Mouse (Mus musculus) hindbrain, embryonic 11.5 days (tissue): ENCODE data around the gene Rflnb. TPM values are rescaled to one million over a fixed set of nuclear protein-coding genes. Genes with fewer than 3 reads are reported as not detected.

Source experiments
- ATAC-seq: fragments of 200-750 bp; cut with Nextera tagmentation; 2 replicates; pipeline ENCODE4 v1.8.0; 2017; ENCODE audit warnings: mild to moderate bottlenecking, moderate TSS enrichment, moderate library complexity; ENCODE audit not compliant: low FRiP score
- DNase-seq: peaks from one replicate; pipeline ENCODE4 v3.0.0-alpha.2; 2015; ENCODE audit warnings: low spot score
- H3K27ac ChIP-seq: fragments of 300-500 bp; sonication (generic); 2 replicates; pipeline ENCODE4 v1.5.1; 2014; ENCODE audit warnings: mild to moderate bottlenecking, low read depth, low read length
- H3K27me3 ChIP-seq: fragments of 300-500 bp; sonication (generic); 2 replicates; pipeline ENCODE4 v1.6.1; 2014; ENCODE audit warnings: mild to moderate bottlenecking, low read length, moderate library complexity, mixed read lengths; ENCODE audit not compliant: control insufficient read depth, insufficient read depth
- H3K36me3 ChIP-seq: fragments of 300-500 bp; sonication (generic); 2 replicates; pipeline ENCODE4 v1.6.1; 2014; ENCODE audit warnings: mild to moderate bottlenecking, low read length, moderate library complexity, mixed read lengths; ENCODE audit not compliant: control insufficient read depth, insufficient read depth
- H3K4me1 ChIP-seq: fragments of 300-500 bp; sonication (generic); replicated peaks from 2 replicates; pipeline ENCODE4 v1.6.1; 2014; ENCODE audit warnings: low read length, mixed read lengths; ENCODE audit not compliant: control insufficient read depth, insufficient read depth
- H3K4me2 ChIP-seq: fragments of 300-500 bp; sonication (generic); replicated peaks from 2 replicates; pipeline ENCODE4 v1.6.1; 2014; ENCODE audit warnings: mild to moderate bottlenecking, low read depth, low read length
- H3K4me3 ChIP-seq: fragments of 300-500 bp; sonication (generic); 2 replicates; pipeline ENCODE4 v1.5.1; 2014; ENCODE audit warnings: low read depth, low read length
- H3K9ac ChIP-seq: fragments of 300-500 bp; sonication (generic); 2 replicates; pipeline ENCODE4 v1.6.1; 2014; ENCODE audit warnings: low read depth, low read length
- H3K9me3 ChIP-seq: fragments of 300-500 bp; sonication (generic); 2 replicates; pipeline ENCODE4 v1.6.1; 2016; ENCODE audit warnings: low read length; ENCODE audit not compliant: control insufficient read depth
- WGBS: fragments of 180-500 bp; shearing (Covaris S2); extraction: QIAGEN DNeasy Blood & Tissue Kit; methylation state at CpG from one replicate; pipeline ENCODE4 v1.1.7; 2014; 5-methylcytosine and 5-hydroxymethylcytosine counted together
- polyA plus RNA-seq: library from polyadenylated mRNA; unstranded; fragments of >200 nt; fragmentation: Nextera tagmentation; extraction: Ambion mirVana; gene quantifications from 2 replicates; pipeline ENCODE4 v1.2.1, GENCODE M21; 2014

Rflnb gene
- polyA plus RNA-seq, 1 experiment from 2014 or later, result 12.9 TPM

- Histone ChIP-seq H3K27ac (no peak overlapping the region), H3K4me3 (no peak overlapping the region), H3K9ac (no peak overlapping the region), H3K4me1 (no peaks in the 10 kb centered on the region), H3K4me2 (no peak overlapping the region), H3K27me3 (peaks cover 2% of the 10 kb centered on the region), H3K9me3 (no peaks in the 10 kb centered on the region), H3K36me3 (no peaks in the 10 kb centered on the region)
- ATAC-seq (no peak), DNase-seq (no peak)
- WGBS, result 87% methylated on average over 3 of the region's 3 CpGs
Measured at GRCm38 (mm10) chr11:75972188-75972587, 55.4 kb downstream of the Rflnb start.

GRCm38 (mm10) chr11:75970629-75971028 lies 57.0 kb downstream of the Rflnb start:
- Histone ChIP-seq H3K27ac (no peak overlapping the region), H3K36me3 (no peaks in the 10 kb centered on the region), H3K9me3 (no peaks in the 10 kb centered on the region), H3K4me3 (no peak overlapping the region), H3K4me1 (peaks cover 10% of the 10 kb centered on the region), H3K9ac (no peak overlapping the region), H3K4me2 (no peak overlapping the region), H3K27me3 (peaks cover 9% of the 10 kb centered on the region)
- ATAC-seq (no peak), DNase-seq (no peak)
- WGBS, result 31% methylated on average over 3 of the region's 3 CpGs

Other genes with a start within 250 kb of the Rflnb start
- 0.24 and 0.62 TPM in 2 replicates for gene Doc2b, start 231.7 kb downstream of the Rflnb start, polyA plus RNA-seq
- gene Rph3al, start 89.4 kb downstream of the Rflnb start, polyA plus RNA-seq, result 1.5 and 2.2 TPM in 2 replicates
- 3.1 and 3.6 TPM in 2 replicates for gene 1700016K19Rik, start 27.9 kb downstream of the Rflnb start, polyA plus RNA-seq
- 49.8 and 51.8 TPM in 2 replicates for gene Vps53, start 151.9 kb upstream of the Rflnb start, polyA plus RNA-seq
- gene Fam57a, start 151.9 kb upstream of the Rflnb start, polyA plus RNA-seq, result 31.9 and 33.2 TPM in 2 replicates
- gene Dbil5, start 189.8 kb upstream of the Rflnb start, polyA plus RNA-seq, result 0.66 TPM in 1 of 2 replicates, not detected in the other
- 31.4 and 36.8 TPM in 2 replicates for gene Gemin4, start 189.9 kb upstream of the Rflnb start, polyA plus RNA-seq
- 21.9 and 22.4 TPM in 2 replicates for gene Mrm3, start 215.9 kb upstream of the Rflnb start, polyA plus RNA-seq
- gene Glod4, start 215.9 kb upstream of the Rflnb start, polyA plus RNA-seq, result 132 and 140 TPM in 2 replicates